ENCODE assay signal across 21 mouse cellular contexts in the genomic region with DNA sequence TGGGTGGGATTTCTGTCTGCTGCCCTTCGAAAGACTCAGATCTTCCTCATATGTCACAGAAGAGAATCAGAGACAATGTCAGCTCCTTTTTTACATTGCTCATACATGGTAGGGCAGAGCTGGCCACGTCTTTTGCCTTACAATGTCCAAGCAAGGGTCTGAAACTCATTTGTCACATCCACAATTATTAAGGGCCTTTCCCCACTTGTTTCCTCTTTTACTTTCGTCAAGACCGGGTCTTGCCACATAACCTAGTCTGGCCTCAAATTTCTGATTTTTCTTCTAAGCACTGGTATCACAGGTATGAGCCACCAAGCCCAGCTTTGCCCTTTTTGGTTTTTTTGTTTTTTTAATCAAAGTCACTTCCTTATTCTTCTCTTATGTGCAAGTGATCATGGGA. TPM values are rescaled to one million over a fixed set of nuclear protein-coding genes. Genes with fewer than 3 reads are reported as not detected.
"Had no signal": no experiment of that assay in that cellular context is flagged by ENCODE, and none has a peak within 500 bp of the region (broad histone marks: within the 10 kb centered on the region; RNA-seq: fewer than 3 reads in every experiment).

No protein-coding gene starts in this region.

- H3K27ac ChIP-seq: lung, embryonic 15.5 days; macrophage; midbrain, embryonic 13.5 days; midbrain, embryonic 15.5 days; neural tube, embryonic 13.5 days; neural tube, embryonic 15.5 days had no signal

- H3K9ac ChIP-seq: liver, postnatal 0 days; lung, embryonic 15.5 days; midbrain, embryonic 13.5 days; midbrain, embryonic 15.5 days; neural tube, embryonic 13.5 days; neural tube, embryonic 15.5 days had no signal

- H3K4me3 ChIP-seq: lung, embryonic 15.5 days; midbrain, embryonic 13.5 days; midbrain, embryonic 15.5 days; myocyte; neural tube, embryonic 13.5 days; neural tube, embryonic 15.5 days had no signal

- DNase-seq: liver, postnatal 0 days; lung, adult 2 months; lung, postnatal 14 days; lung, postnatal 36 days; retina, postnatal 1 day; right cerebral cortex, adult 18-20 months; right cerebral cortex, postnatal 25 days; right cerebral cortex, postnatal 4 days; spleen, adult 18-20 months; thymus, adult 18-20 months; thymus, postnatal 14 days; thymus, postnatal 36 days had no signal

- H3K27me3 ChIP-seq: lung, embryonic 15.5 days; midbrain, embryonic 13.5 days; midbrain, embryonic 15.5 days; neural tube, embryonic 13.5 days; neural tube, embryonic 15.5 days had no signal

- H3K9me3 ChIP-seq: lung, embryonic 15.5 days; midbrain, embryonic 13.5 days; midbrain, embryonic 15.5 days; neural tube, embryonic 15.5 days had no signal

- H3K4me1 ChIP-seq: midbrain, embryonic 13.5 days; midbrain, embryonic 15.5 days; neural tube, embryonic 13.5 days; neural tube, embryonic 15.5 days had no signal

- ATAC-seq: liver, postnatal 0 days; lung, postnatal 0 days; midbrain, embryonic 13.5 days; midbrain, embryonic 15.5 days had no signal

- H3K36me3 ChIP-seq: lung, embryonic 15.5 days; midbrain, embryonic 13.5 days; midbrain, embryonic 15.5 days; neural tube, embryonic 13.5 days; neural tube, embryonic 15.5 days had no signal

- H3K4me2 ChIP-seq: lung, embryonic 15.5 days; midbrain, embryonic 11.5 days; midbrain, embryonic 13.5 days; midbrain, embryonic 15.5 days; neural tube, embryonic 13.5 days; neural tube, embryonic 15.5 days had no signal

RNA-seq across cellular contexts. Expression of a gene that starts 25.6 kb away (rescaled TPM):
- polyA plus RNA-seq: macrophage had no signal
